Mouse (Mus musculus): ENCODE data around the gene Gimap8.

- TF ChIP-seq CTCF (IDR thresholded peaks at IDR 0.05; ENCODE audit: borderline replicate concordance, insufficient read depth, low read depth, low read length) (no peak), POLR2A (IDR thresholded peaks at IDR 0.05; ENCODE audit: borderline replicate concordance, insufficient read depth, low read length) (no peak)
Observed at GRCm38 (mm10) chr6:48685694-48686665, 38.9 kb downstream of the Gimap8 start.

All from cerebellum, adult 2 months (tissue).